ENCODE assay signal across 10 mouse cellular contexts in the genomic region with DNA sequence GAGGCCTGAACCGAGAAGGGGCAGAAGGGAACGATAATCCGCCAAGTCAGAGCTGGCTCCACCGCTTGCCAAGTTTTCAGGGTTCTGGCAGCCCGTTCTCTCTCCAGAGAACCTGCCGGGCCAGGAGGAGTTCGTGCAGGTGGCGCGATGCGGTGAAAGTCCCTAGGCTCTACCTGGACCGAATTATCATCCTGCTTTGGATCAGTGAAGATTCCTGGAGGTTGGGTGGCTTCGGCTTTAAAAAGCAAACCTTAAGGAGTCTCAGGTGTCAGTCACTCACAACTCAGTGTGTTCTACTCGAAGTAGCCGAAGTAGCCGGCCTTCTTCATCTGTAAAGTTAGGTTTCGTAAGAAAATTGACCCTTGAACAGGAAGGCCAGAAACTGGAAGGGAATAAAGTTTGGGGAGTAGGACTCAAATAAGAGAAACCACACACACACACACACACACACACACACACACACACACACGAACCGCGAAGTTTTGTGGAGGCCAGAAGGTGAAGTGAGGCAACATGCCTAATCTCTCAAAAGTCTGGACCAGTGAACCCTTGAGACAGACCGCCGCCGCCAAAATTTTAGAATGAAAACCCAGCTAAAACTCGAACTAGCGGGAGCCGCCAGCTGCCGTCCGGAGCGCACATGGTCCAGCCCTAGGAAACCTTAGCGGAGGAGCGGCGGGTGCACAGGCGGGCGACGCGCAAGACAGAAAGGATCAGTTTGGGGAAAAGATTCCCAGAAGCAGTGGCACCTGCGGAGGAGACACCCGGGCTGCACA. TPM values are rescaled to one million over a fixed set of nuclear protein-coding genes. Genes with fewer than 3 reads are reported as not detected.
A peak's percentile ranks its signal among the peaks of the same experiment; 100 is the strongest.
DNase-seq lines count a peak whose midpoint lies in the region; ATAC-seq and TF ChIP-seq lines count a peak whose summit lies in the region.
"Had no signal": no experiment of that assay in that cellular context is flagged by ENCODE, and none has a peak within 500 bp of the region (broad histone marks: within the 10 kb centered on the region; RNA-seq: fewer than 3 reads in every experiment).

No protein-coding gene starts in this region.

- no peaks in the 10 kb centered on the region for H3K36me3 ChIP-seq in intestine, embryonic 14.5 days (ENCODE audit: control insufficient read depth, insufficient read depth, low read length)
- no peaks in the 10 kb centered on the region for H3K36me3 ChIP-seq in intestine, postnatal 0 days (ENCODE audit: control insufficient read depth, insufficient read depth)
- H3K36me3 ChIP-seq in embryonic facial prominence, embryonic 13.5 days: no peaks in the 10 kb centered on the region
- no peaks in the 10 kb centered on the region for H3K36me3 ChIP-seq in limb, embryonic 12.5 days

- no peaks in the 10 kb centered on the region for H3K9me3 ChIP-seq in intestine, embryonic 14.5 days (ENCODE audit: control insufficient read depth, low read length)
- no peaks in the 10 kb centered on the region for H3K9me3 ChIP-seq in intestine, postnatal 0 days (ENCODE audit: control insufficient read depth)
- H3K9me3 ChIP-seq in embryonic facial prominence, embryonic 13.5 days: no peaks in the 10 kb centered on the region
- H3K9me3 ChIP-seq in limb, embryonic 12.5 days: no peaks in the 10 kb centered on the region

- ATAC-seq in intestine, embryonic 14.5 days (replicated peaks; ENCODE audit: low FRiP score, low TSS enrichment, low read depth): no peak
- no peak for ATAC-seq in intestine, postnatal 0 days
- ATAC-seq in embryonic facial prominence, embryonic 13.5 days (ENCODE audit: insufficient number of reproducible peaks, insufficient read depth, low FRiP score, low TSS enrichment, low read depth): no peak
- no peak for ATAC-seq in limb, embryonic 12.5 days (ENCODE audit: insufficient number of reproducible peaks, insufficient read depth, low FRiP score, low TSS enrichment, low read depth)

- H3K4me3 ChIP-seq in intestine, embryonic 14.5 days (ENCODE audit: low read depth, low read length): no peak overlapping the region
- no peak overlapping the region for H3K4me3 ChIP-seq in intestine, postnatal 0 days (ENCODE audit: low read depth, low read length)
- H3K4me3 ChIP-seq in embryonic facial prominence, embryonic 13.5 days: peak overlapping the region; percentile 20
- peak overlapping the region; percentile 16 for H3K4me3 ChIP-seq in limb, embryonic 12.5 days (replicated peaks)
- H3K4me3 ChIP-seq: myocyte had no signal

- no peak overlapping the region for H3K27ac ChIP-seq in intestine, embryonic 14.5 days (ENCODE audit: low read depth)
- no peak overlapping the region for H3K27ac ChIP-seq in intestine, postnatal 0 days (ENCODE audit: low read depth, low read length)
- H3K27ac ChIP-seq in embryonic facial prominence, embryonic 13.5 days: no peak overlapping the region
- H3K27ac ChIP-seq in limb, embryonic 12.5 days: no peak overlapping the region
- H3K27ac ChIP-seq: liver, embryonic 14.5 days had no signal

- H3K4me2 ChIP-seq in intestine, embryonic 14.5 days (ENCODE audit: low read length): no peak overlapping the region
- H3K4me2 ChIP-seq in intestine, postnatal 0 days (replicated peaks; ENCODE audit: low read depth): no peak overlapping the region
- H3K4me2 ChIP-seq in embryonic facial prominence, embryonic 13.5 days: peak overlapping the region; percentile 48
- H3K4me2 ChIP-seq in limb, embryonic 12.5 days: peak overlapping the region; percentile 40

- DNase-seq in intestine, embryonic 14.5 days (ENCODE audit: low spot score): peak; percentile 71
- peak; percentile 35 for DNase-seq in retina, postnatal 1 day
- DNase-seq in gastrocnemius, postnatal 10 days: no peak
- no peak for DNase-seq in kidney, postnatal 14 days
- DNase-seq: kidney, postnatal 25 days had no signal

- H3K9ac ChIP-seq in intestine, embryonic 14.5 days (ENCODE audit: low read length): no peak overlapping the region
- no peak overlapping the region for H3K9ac ChIP-seq in intestine, postnatal 0 days (ENCODE audit: low read depth, low read length)
- peak overlapping the region; percentile 44; the same call in 1 of the 2 replicates for H3K9ac ChIP-seq in embryonic facial prominence, embryonic 13.5 days
- no peak overlapping the region for H3K9ac ChIP-seq in limb, embryonic 12.5 days (replicated peaks)
- H3K9ac ChIP-seq: liver, embryonic 14.5 days had no signal

- WGBS in intestine, embryonic 14.5 days: 1% methylated on average over 37 of the region's 37 CpGs
- 1% methylated on average over 37 of the region's 37 CpGs for WGBS in intestine, postnatal 0 days
- WGBS in embryonic facial prominence, embryonic 13.5 days: 2% methylated on average over 37 of the region's 37 CpGs
- WGBS in limb, embryonic 12.5 days: 1% methylated on average over 37 of the region's 37 CpGs

- H3K4me1 ChIP-seq in intestine, embryonic 14.5 days (replicated peaks; ENCODE audit: control insufficient read depth, insufficient read depth, low read length): peaks cover 4% of the 10 kb centered on the region; the same call in 1 of the 2 replicates
- no peaks in the 10 kb centered on the region for H3K4me1 ChIP-seq in intestine, postnatal 0 days (replicated peaks; ENCODE audit: control insufficient read depth, insufficient read depth, low read length)
- H3K4me1 ChIP-seq in embryonic facial prominence, embryonic 13.5 days: peaks cover 45% of the 10 kb centered on the region
- peaks cover 23% of the 10 kb centered on the region for H3K4me1 ChIP-seq in limb, embryonic 12.5 days (replicated peaks)

- H3K27me3 ChIP-seq in intestine, embryonic 14.5 days (replicated peaks; ENCODE audit: control insufficient read depth, insufficient read depth, low read length): peaks cover 100% of the 10 kb centered on the region
- H3K27me3 ChIP-seq in intestine, postnatal 0 days (replicated peaks; ENCODE audit: control insufficient read depth, insufficient read depth, low read length): peaks cover 98% of the 10 kb centered on the region
- H3K27me3 ChIP-seq in embryonic facial prominence, embryonic 13.5 days: peaks cover 99% of the 10 kb centered on the region
- peaks cover 96% of the 10 kb centered on the region for H3K27me3 ChIP-seq in limb, embryonic 12.5 days

- TF ChIP-seq CTCF in intestine, postnatal 0 days (IDR thresholded peaks at IDR 0.05; ENCODE audit: low read depth): no peak

RNA-seq across cellular contexts. Expression of gene Sox14, which starts 5.0 kb away (rescaled TPM):
- not detected in 2 replicates for polyA plus RNA-seq in intestine, embryonic 14.5 days (2014; fragmentation: Nextera tagmentation; extraction: Ambion mirVana)
- not detected in 2 replicates for polyA plus RNA-seq in intestine, postnatal 0 days (2015; fragmentation: Nextera tagmentation; extraction: Ambion mirVana)
- polyA plus RNA-seq in embryonic facial prominence, embryonic 13.5 days (2015; fragmentation: Nextera tagmentation; extraction: Ambion mirVana): 1.6 and 1.7 TPM in 2 replicates
- polyA plus RNA-seq in limb, embryonic 12.5 days (2016; fragmentation: Nextera tagmentation; extraction: Ambion mirVana): 0.29 and 0.39 TPM in 2 replicates
- not detected for total RNA-seq in gastrocnemius, postnatal 10 days (2021)
- polyA plus RNA-seq: liver, embryonic 14.5 days; myocyte had no signal

Comparison
In these comparisons a context has a peak if more than half of its experiments do, and no peak if none do; other contexts are left out.
1. DNase-seq: peak in intestine, embryonic 14.5 days (single experiment) and retina, postnatal 1 day (single experiment); none in gastrocnemius, postnatal 10 days (single experiment) and kidney, postnatal 14 days (single experiment).
2. H3K4me2 ChIP-seq: peak in embryonic facial prominence, embryonic 13.5 days (single experiment) and limb, embryonic 12.5 days (single experiment); none in intestine, embryonic 14.5 days (single experiment) and intestine, postnatal 0 days (single experiment).
3. H3K4me3 ChIP-seq: peak in embryonic facial prominence, embryonic 13.5 days (single experiment) and limb, embryonic 12.5 days (single experiment); none in intestine, embryonic 14.5 days (single experiment) and intestine, postnatal 0 days (single experiment).